Mouse (Mus musculus) adrenal gland, adult (tissue): ENCODE measurements around the gene Nmur1.
"Not testable (repeated sequence)": the region's sequence is repeated elsewhere in the genome, so short reads cannot be mapped to it uniquely, and the experiment has no call there.

Experiments used
- DNase-seq, 2 experiments: peaks; one replicate each; pipeline ENCODE4 v3.0.0; 2022 to 2023; ENCODE audit warnings: low spot score in 1 of 2; ENCODE audit not compliant: inconsistent age in 2 of 2

Nmur1 gene

DNA sequence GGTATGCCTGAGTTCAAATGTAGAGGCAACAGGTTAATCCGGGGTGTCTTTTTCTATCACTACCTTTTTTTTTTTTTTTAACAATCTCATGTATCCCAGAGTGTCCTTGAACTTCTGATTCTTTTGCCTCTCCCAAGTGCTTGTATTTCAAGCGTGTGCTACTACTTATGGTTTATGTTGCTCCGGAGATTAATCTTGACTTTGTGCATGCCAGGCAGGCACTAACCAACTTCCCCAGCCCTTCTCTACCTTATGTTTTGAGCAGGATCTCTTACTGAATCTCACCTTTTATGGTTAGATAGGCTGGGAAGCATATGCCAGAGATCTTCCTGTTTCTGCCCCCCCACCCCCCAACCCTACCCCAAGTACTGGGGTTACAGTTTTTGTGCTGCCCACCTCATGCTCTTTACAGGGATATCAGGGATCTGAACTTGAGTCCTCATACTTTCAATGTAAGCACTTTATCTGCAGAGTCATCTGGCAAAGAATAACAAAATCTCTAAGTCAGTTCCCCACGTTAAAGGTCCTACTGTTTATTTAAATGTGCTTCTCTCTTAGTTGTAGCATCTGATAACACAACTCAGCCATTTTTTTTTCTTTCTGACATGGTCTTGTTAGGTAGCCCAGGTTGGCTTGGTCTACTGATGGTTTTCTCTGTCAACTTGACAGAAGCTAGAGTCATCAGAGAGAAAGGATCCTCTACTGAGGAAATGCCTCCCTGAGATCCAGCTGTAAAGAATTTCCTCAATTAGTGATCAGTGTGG, 64.0 kb downstream of the Nmur1 start:
- DNase-seq: no peak

GRCm38 (mm10) chr1:86360441-86360840, 65.6 kb downstream of the Nmur1 start:
- peak in 1 of 2 experiments; percentile 23 for DNase-seq

DNA sequence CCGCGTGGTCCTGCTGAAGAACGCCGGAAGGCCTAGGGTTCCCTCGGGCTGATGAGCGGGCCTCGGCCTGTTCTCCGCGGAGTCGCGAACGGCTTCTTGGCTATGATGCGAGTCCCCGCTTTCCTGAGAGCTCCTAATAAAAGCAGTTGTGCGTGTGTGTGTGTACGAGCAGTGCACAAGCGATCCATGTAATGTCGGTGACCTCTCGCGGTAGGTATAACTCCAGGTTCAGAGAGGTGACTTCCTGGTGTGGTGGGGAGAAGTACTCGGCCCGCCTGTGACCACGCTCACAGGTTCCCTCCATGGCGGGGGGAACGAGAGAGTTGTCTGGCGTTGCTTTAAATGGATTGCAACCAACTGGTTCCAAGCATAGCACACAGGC, 66.2 kb downstream of the Nmur1 start:
- no peak for DNase-seq

DNA sequence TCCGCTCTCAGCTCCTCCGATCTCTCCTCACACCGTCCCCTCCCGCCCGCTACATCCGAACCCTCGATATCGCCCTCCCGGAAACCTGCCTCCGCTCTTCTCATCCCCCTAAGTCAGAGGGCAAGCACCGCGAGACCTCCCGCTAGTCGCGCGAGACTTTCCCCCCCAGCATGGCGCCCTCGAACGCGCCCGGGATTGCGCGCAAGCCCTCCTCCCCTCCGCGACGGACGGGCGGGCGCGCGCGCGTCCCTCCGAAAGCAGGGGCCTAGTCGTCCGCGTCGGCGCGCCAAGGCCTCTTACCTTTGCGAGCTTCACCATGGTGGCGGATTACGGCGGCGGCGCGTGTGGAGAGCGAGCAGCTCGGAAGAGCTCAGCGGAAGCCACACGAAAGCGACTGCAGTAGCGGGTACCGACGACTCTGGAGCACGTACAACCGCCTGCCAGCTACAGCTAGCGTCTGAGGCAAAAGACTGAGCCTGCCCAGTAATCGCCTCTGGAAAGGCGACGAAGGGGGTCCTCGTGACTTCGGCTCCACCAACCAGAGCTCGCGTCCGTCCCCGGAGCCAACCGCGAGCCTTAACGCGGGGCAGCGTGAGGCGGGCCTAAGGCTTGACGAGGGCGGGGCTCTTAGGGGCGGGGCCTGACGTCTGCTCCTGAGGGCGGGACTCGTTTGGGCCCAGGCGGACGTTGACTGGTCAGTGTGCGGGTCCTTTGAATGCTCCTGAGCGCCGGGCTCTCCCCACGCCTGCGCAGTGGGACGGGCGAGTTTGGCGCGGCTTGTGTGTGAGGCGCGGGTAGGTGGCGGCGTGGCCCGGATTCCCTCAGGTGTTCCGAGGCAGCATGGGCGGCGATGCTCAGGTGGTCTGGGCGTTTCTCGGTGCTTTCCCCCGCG, 66.9 kb downstream of the Nmur1 start, which contains the start of gene Ncl:
TSS of gene Ncl (minus strand) at position 495 of the 892 bp plus-strand sequence.
- DNase-seq: peak; percentile 99 to 100

- DNase-seq: no peak
These were observed 67.7 kb downstream of the Nmur1 start for GRCm38 (mm10) chr1:86358229-86358905.

DNA sequence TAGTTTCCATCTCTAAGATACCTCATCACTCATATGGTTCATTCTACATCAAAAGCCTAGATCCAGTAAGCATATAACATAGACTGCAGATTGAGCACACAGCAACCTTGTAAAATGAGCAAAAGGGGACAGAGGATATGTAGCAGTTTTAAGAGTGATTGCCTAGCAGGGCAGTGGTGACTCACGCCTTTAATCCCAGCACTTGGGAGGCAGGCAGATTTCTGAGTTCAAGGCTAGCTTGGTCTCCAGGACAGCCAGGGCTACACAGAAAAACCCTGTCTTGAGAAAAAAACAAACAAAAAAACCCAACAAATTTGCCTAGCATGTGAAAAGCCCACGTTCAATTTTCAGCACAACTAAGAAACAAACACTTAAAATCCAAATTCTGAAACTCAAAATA, 71.8 kb downstream of the Nmur1 start:
- DNase-seq: peak; percentile 37 to 73

DNA sequence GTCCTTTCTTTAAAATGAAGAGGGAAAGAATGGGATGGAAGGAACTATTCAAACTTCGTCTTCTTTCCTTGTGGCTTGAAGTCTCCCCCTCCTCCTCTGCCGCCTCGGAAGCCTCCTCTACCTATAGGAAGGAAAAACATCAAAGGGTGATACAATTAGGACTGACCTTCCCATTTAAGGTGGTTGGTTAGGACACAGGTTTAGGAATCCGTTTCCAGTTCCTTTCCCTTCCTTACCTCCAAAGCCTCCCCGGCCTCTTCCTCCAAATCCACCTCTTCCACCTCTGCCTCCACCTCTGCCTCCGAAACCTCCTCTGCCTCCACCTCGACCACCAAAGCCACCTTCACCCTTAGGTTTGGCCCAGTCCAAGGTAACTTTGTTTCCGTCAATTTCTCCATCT, 75.5 kb downstream of the Nmur1 start:
- DNase-seq: no peak

DNA sequence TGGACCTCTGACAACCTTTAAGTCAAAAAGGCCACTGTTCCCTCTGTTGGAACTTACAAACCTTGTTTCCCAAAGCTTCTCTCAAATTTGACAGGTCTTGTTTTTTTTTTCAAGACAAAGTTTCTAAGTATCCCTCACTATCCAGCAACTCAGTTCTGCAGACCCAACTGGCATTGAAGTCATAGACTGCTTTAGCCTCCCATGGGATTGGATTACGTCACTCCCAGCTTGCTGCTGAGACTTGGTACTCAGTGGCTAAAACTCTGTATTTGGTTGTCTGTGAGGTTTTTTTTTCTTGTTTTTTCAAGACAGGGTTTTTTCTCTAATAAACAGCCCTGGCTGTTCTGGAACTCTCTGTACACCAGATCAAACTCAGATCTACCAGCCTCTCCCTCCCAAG, 76.3 kb downstream of the Nmur1 start:
- peak in 1 of 2 experiments; percentile 29 for DNase-seq

DNA sequence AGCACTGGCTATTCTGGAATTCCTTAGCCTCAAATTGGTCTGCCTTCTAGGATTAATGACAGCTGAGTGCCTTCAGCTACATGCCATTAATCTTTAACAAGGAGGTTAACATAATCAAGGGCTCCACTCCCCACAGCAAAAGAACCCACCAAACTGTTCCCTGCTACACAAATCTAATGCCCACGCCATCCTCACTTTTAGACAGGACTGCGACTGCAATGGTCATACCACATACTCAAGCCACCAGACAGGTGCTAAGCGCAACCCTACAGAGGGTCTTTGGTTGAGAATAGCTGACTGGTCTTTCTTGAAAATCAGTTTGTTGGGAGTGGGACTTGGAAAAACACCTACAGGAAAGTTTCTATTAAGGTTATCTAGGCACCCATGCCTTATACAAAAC, 76.8 kb downstream of the Nmur1 start:
- DNase-seq: no peak

GRCm38 (mm10) chr1:86348801-86349200, 77.2 kb downstream of the Nmur1 start:
- DNase-seq: no peak

DNA sequence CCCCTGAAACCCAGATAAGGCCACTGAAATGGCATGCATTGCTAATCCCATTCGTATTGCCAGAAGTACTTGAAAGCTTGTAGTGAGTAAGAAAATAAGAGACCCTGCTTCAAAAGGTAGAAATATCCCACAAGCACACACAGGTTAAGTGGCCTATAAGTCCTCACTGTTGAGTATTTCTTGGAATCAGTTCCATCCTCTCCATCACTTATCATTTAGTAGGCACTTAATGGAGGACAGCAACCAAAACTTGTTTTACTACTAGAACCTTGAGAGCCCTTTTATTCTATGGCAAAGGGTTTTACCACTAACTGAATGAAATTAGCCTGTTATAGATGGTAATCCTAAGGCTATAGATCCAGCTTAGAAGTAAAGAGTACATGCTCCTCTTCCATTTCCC, 77.9 kb downstream of the Nmur1 start:
- no peak for DNase-seq

DNA sequence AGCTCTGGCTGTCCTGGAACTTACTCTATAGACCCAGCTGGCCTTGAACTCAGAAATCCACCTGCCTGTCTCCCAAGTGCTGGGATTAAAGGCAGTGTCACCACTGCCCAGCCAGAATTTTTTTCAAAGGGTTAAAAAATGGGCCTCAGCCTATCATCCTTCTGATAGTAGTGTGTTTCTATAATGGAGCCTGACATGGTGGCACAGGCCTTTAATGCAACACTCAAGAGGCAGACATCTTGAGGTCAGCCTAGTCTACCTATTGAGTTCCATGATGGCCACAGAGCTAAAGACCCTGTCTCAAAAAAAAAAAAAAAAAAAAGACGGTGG, 78.3 kb downstream of the Nmur1 start:
- no peak for DNase-seq

DNA sequence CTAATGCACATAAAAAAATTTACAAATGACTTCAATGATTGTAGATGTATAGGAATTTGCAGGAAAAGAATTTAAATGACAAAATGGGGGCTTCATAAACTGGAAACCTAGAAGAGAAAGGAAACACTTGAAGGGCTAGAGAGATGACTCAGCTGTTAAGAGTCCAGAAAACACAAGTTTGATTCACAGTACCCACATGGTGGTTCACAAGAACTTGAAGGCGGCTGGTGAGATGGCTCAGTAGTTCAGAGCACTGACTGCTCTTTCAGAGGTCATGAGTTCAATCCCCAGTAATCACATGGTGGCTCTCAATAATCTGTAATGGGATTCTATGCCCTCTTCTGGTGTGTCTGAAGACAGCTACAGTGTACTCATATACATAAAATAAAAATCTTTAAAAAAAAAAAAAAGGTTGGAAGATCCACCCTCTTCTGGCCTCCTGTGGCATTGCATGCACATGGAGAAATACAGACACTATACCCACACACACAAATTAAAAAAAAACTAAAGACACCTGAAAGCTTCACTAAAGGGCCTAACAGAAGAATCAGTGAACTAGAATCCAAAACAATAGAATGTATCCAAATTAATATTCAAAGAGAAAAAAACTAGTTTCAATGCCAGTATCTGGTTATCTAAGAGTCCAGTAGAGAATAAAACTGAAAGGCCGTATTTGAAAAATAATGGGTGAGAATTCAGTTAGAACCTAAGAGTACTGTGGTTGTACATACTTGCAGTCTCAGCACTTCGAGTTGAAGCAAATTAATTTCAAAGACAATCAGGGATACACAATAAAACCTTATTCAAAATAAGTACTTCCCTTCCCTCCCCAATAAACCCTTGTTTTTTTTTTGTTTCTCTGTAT, 78.9 kb downstream of the Nmur1 start:
- no peak for DNase-seq

DNA sequence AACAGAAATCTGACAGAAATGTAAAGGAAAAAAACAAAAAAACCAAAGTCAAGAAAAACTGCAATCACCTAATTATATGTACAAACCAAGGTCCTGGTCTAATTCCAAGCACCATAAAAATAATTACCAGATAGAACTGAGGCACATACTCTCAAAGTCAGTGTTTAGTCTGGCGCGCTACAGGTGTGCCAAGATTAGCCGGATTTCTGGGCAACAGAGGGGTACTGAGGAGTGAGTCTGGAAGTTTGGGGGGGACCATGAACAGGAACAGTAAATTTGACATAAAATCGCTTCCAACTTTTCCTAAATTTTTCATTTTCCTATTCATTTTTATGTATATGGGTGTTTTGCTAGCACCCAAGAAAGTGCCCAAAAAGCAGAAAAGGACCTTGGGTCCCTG, 80.1 kb downstream of the Nmur1 start:
- DNase-seq: no peak

DNA sequence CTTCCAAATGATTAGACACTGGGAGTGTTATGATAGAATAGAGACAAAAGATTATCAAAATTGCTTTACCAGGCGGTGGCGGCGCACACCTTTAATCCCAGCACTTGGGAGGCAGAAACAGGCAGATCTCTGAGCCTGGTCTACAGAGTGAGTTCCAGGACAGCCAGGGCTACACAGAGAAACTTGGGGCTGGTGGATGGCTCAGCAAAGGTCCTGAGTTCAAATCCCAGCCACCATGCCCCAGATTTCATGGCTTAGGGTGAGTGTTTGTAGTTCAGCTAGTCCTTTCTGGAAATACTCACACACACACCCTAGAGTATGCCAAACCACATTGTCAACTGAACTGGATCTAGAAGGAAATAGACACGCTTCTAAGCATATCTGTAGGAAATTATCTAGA, 81.0 kb downstream of the Nmur1 start:
- no peak for DNase-seq

GRCm38 (mm10) chr1:86343969-86344861, 81.8 kb downstream of the Nmur1 start:
- no peak for DNase-seq

GRCm38 (mm10) chr1:86343087-86343645, 82.9 kb downstream of the Nmur1 start:
- DNase-seq: no peak

- DNase-seq: no peak
These were observed 83.7 kb downstream of the Nmur1 start for GRCm38 (mm10) chr1:86342371-86342770.

GRCm38 (mm10) chr1:86341096-86341495, 84.9 kb downstream of the Nmur1 start:
- not testable (repeated sequence) for DNase-seq
